Mouse (Mus musculus): ENCODE measurements around the gene Hamp2. TPM values are rescaled to one million over a fixed set of nuclear protein-coding genes. Genes with fewer than 3 reads are reported as not detected.

The Hamp2 gene
- polyA plus RNA-seq, 2 experiments, result 0.55 TPM; not detected in 1

GRCm38 (mm10) chr7:30969174-30969573 lies 44.7 kb upstream of the Hamp2 start:
- Histone ChIP-seq H3K27ac (replicated peaks; ENCODE audit: low read depth, low read length) (no peak overlapping the region), H3K27me3 (ENCODE audit: control insufficient read depth, insufficient read depth, low read length) (peaks cover 11% of the 10 kb centered on the region), H3K4me2 (replicated peaks; ENCODE audit: low read depth, low read length, severe bottlenecking) (no peak overlapping the region), H3K9me3 (ENCODE audit: control insufficient read depth, low read length) (no peaks in the 10 kb centered on the region), H3K4me1 (ENCODE audit: control insufficient read depth, insufficient read depth, low read length) (peaks cover 7% of the 10 kb centered on the region; the same call in 1 of the 2 replicates), H3K36me3 (ENCODE audit: control insufficient read depth, insufficient read depth, low read length) (no peaks in the 10 kb centered on the region), H3K9ac (ENCODE audit: low read depth, low read length, severe bottlenecking) (no peak overlapping the region), H3K4me3 (replicated peaks; ENCODE audit: low read length) (no peak overlapping the region)
- ATAC-seq (ENCODE audit: low FRiP score, low read depth), result no peak
- no peak for TF ChIP-seq POLR2A (IDR thresholded peaks at IDR 0.05; ENCODE audit: borderline replicate concordance, extremely low read depth, insufficient read depth, insufficient read length)
- WGBS, result 48% methylated on average over 4 of the region's 4 CpGs
- DNase-seq (ENCODE audit: low spot score), result no peak

- Histone ChIP-seq H3K36me3 (ENCODE audit: control insufficient read depth, insufficient read depth, low read length) (no peaks in the 10 kb centered on the region), H3K9me3 (ENCODE audit: control insufficient read depth, low read length) (no peaks in the 10 kb centered on the region), H3K27me3 (ENCODE audit: control insufficient read depth, insufficient read depth, low read length) (peaks cover 11% of the 10 kb centered on the region), H3K4me2 (replicated peaks; ENCODE audit: low read depth, low read length, severe bottlenecking) (no peak overlapping the region), H3K4me1 (ENCODE audit: control insufficient read depth, insufficient read depth, low read length) (peaks cover 7% of the 10 kb centered on the region; the same call in 1 of the 2 replicates), H3K9ac (ENCODE audit: low read depth, low read length, severe bottlenecking) (no peak overlapping the region), H3K27ac (replicated peaks; ENCODE audit: low read depth, low read length) (no peak overlapping the region), H3K4me3 (replicated peaks; ENCODE audit: low read length) (no peak overlapping the region)
- DNase-seq (ENCODE audit: low spot score) (no peak), ATAC-seq (ENCODE audit: low FRiP score, low read depth) (no peak)
- 93% methylated on average over 8 of the region's 8 CpGs for WGBS
- TF ChIP-seq POLR2A (IDR thresholded peaks at IDR 0.05; ENCODE audit: borderline replicate concordance, extremely low read depth, insufficient read depth, insufficient read length), result no peak
These were observed 44.1 kb upstream of the Hamp2 start for GRCm38 (mm10) chr7:30968611-30969010.

- no peaks in the 10 kb centered on the region for H3K36me3 ChIP-seq (ENCODE audit: control insufficient read depth, insufficient read depth, low read length)
- 0 out of 2 replicates have a peak, but pooled peaks cover 4% of the 10 kb centered on the region for H3K4me1 ChIP-seq (ENCODE audit: control insufficient read depth, insufficient read depth, low read length)
- no peak overlapping the region for H3K4me3 ChIP-seq (replicated peaks; ENCODE audit: low read length)
- no peak for DNase-seq (ENCODE audit: low spot score)
- H3K4me2 ChIP-seq (replicated peaks; ENCODE audit: low read depth, low read length, severe bottlenecking), result no peak overlapping the region
- no peak for ATAC-seq (ENCODE audit: low FRiP score, low read depth)
- 57% methylated on average over 3 of the region's 3 CpGs for WGBS
- H3K9me3 ChIP-seq (ENCODE audit: control insufficient read depth, low read length), result no peaks in the 10 kb centered on the region
- TF ChIP-seq POLR2A (IDR thresholded peaks at IDR 0.05; ENCODE audit: borderline replicate concordance, extremely low read depth, insufficient read depth, insufficient read length), result no peak
- H3K27me3 ChIP-seq (ENCODE audit: control insufficient read depth, insufficient read depth, low read length), result no peaks in the 10 kb centered on the region
- no peak overlapping the region for H3K9ac ChIP-seq (ENCODE audit: low read depth, low read length, severe bottlenecking)
- no peak overlapping the region for H3K27ac ChIP-seq (replicated peaks; ENCODE audit: low read depth, low read length)
These were observed 42.2 kb upstream of the Hamp2 start for GRCm38 (mm10) chr7:30966657-30967056.

GRCm38 (mm10) chr7:30965677-30966076 lies 41.2 kb upstream of the Hamp2 start:
- H3K9me3 ChIP-seq (ENCODE audit: control insufficient read depth, low read length), result no peaks in the 10 kb centered on the region
- no peak for TF ChIP-seq POLR2A (IDR thresholded peaks at IDR 0.05; ENCODE audit: borderline replicate concordance, extremely low read depth, insufficient read depth, insufficient read length)
- no peak for DNase-seq (ENCODE audit: low spot score)
- H3K4me3 ChIP-seq (replicated peaks; ENCODE audit: low read length), result no peak overlapping the region
- H3K27me3 ChIP-seq (ENCODE audit: control insufficient read depth, insufficient read depth, low read length), result no peaks in the 10 kb centered on the region
- no peak overlapping the region for H3K27ac ChIP-seq (replicated peaks; ENCODE audit: low read depth, low read length)
- H3K4me1 ChIP-seq (ENCODE audit: control insufficient read depth, insufficient read depth, low read length), result 0 out of 2 replicates have a peak, but pooled peaks cover 4% of the 10 kb centered on the region
- H3K36me3 ChIP-seq (ENCODE audit: control insufficient read depth, insufficient read depth, low read length), result no peaks in the 10 kb centered on the region
- WGBS, result 89% methylated on average over 14 of the region's 14 CpGs
- ATAC-seq (ENCODE audit: low FRiP score, low read depth), result no peak
- H3K9ac ChIP-seq (ENCODE audit: low read depth, low read length, severe bottlenecking), result no peak overlapping the region
- no peak overlapping the region for H3K4me2 ChIP-seq (replicated peaks; ENCODE audit: low read depth, low read length, severe bottlenecking)

- Histone ChIP-seq H3K4me3 (replicated peaks; ENCODE audit: low read length) (no peak overlapping the region), H3K27me3 (ENCODE audit: control insufficient read depth, insufficient read depth, low read length) (no peaks in the 10 kb centered on the region), H3K4me2 (replicated peaks; ENCODE audit: low read depth, low read length, severe bottlenecking) (no peak overlapping the region), H3K9me3 (ENCODE audit: control insufficient read depth, low read length) (no peaks in the 10 kb centered on the region), H3K4me1 (ENCODE audit: control insufficient read depth, insufficient read depth, low read length) (0 out of 2 replicates have a peak, but pooled peaks cover 1% of the 10 kb centered on the region), H3K9ac (ENCODE audit: low read depth, low read length, severe bottlenecking) (no peak overlapping the region), H3K36me3 (ENCODE audit: control insufficient read depth, insufficient read depth, low read length) (peaks cover 8% of the 10 kb centered on the region; the same call in 1 of the 2 replicates), H3K27ac (replicated peaks; ENCODE audit: low read depth, low read length) (no peak overlapping the region)
- no peak for TF ChIP-seq POLR2A (IDR thresholded peaks at IDR 0.05; ENCODE audit: borderline replicate concordance, extremely low read depth, insufficient read depth, insufficient read length)
- 84% methylated on average over 7 of the region's 7 CpGs for WGBS
- DNase-seq (ENCODE audit: low spot score), result no peak
- no peak for ATAC-seq (ENCODE audit: low FRiP score, low read depth)
These were observed 39.9 kb upstream of the Hamp2 start for GRCm38 (mm10) chr7:30964366-30964765.

- no peaks in the 10 kb centered on the region for H3K9me3 ChIP-seq (ENCODE audit: control insufficient read depth, low read length)
- DNase-seq (ENCODE audit: low spot score) (no peak), ATAC-seq (ENCODE audit: low FRiP score, low read depth) (no peak)
- no peak overlapping the region for H3K9ac ChIP-seq (ENCODE audit: low read depth, low read length, severe bottlenecking)
- H3K27ac ChIP-seq (replicated peaks; ENCODE audit: low read depth, low read length), result no peak overlapping the region
- H3K27me3 ChIP-seq (ENCODE audit: control insufficient read depth, insufficient read depth, low read length), result no peaks in the 10 kb centered on the region
- H3K4me3 ChIP-seq (replicated peaks; ENCODE audit: low read length), result no peak overlapping the region
- peaks cover 6% of the 10 kb centered on the region for H3K4me1 ChIP-seq (ENCODE audit: control insufficient read depth, insufficient read depth, low read length)
- H3K4me2 ChIP-seq (replicated peaks; ENCODE audit: low read depth, low read length, severe bottlenecking), result no peak overlapping the region
- peaks cover 21% of the 10 kb centered on the region for H3K36me3 ChIP-seq (ENCODE audit: control insufficient read depth, insufficient read depth, low read length)
- WGBS, result 93% methylated on average over 5 of the region's 5 CpGs
- TF ChIP-seq POLR2A (IDR thresholded peaks at IDR 0.05; ENCODE audit: borderline replicate concordance, extremely low read depth, insufficient read depth, insufficient read length), result no peak
These were observed 38.4 kb upstream of the Hamp2 start for GRCm38 (mm10) chr7:30962862-30963261.

All from limb, embryonic 14.5 days (tissue).